Mouse (Mus musculus) MN1 (cell line): Measurements from ENCODE around the gene Card19.

Source experiments
- DNase-seq: peaks from one replicate; pipeline ENCODE4 v3.0.0-alpha.2; 2016; ENCODE audit warnings: low spot score

Card19 gene

DNA sequence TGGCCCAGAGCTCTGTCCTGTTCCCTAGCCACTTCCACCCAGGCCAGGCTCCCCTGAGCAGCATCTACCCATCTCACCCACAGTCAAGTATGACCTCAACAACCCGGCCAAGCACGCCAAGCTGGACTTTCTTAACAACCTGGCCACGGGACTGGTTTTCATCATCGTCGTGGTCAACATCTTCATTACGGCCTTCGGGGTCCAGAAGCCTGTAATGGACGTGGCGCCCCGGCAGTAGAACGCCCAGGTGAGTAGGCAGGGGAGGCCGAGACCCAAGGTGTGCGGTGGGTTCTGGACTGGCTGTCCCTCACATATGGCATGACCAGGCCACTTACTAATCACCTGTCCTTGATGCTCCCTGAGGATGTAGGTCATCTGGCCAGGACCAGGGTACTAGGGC lies 21.0 kb downstream of the Card19 start:
- no peak for DNase-seq

DNA sequence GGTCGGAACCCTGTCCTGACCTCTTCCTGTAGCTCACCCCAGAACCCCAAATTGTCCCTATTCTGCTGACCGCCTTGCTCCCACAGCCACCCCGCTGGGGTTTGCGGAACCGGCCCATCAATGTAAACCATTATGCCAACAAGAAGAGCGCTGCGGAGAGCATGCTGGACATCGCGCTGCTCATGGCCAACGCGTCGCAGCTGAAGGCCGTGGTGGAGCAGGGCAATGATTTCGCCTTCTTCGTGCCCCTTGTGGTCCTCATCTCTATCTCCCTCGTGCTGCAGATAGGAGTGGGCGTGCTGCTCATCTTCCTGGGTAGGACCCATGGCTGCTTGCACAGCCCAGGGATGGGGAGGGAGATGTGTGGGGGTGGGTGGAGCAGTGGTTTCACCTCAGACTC lies 22.2 kb downstream of the Card19 start:
- DNase-seq: no peak

DNA sequence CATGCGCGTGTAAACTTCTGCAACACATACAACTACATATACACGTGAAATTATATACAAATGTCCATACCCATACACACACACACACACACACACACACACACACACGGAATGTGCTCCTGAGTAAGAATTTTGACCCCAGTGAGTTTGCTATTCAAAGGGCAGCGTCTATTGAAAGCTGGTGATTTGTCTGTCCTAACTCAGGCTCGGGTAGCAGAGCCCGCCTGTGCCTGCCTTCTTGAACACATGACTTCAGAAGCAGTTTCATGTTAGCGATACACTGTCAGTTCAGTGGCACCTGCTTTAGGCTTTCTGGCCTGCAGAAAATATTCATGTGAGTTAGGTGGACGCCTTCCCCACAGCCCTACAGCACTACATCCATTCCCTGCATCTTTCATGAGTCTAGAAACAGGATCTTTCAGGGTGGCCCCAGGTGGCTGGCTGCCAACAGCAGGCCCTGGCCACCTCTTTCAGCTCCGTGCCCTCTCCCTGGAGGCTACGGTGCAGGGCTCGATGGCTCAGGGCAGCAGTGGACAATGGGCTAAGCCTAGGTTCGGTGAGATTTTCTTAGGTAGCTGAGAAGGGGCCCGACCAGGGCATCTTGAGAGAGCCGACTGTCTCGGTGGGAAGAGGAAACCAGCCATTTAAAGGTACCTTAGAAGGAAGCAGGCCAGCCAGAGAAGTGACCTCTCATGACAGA lies 23.5 kb downstream of the Card19 start:
- DNase-seq: no peak

DNA sequence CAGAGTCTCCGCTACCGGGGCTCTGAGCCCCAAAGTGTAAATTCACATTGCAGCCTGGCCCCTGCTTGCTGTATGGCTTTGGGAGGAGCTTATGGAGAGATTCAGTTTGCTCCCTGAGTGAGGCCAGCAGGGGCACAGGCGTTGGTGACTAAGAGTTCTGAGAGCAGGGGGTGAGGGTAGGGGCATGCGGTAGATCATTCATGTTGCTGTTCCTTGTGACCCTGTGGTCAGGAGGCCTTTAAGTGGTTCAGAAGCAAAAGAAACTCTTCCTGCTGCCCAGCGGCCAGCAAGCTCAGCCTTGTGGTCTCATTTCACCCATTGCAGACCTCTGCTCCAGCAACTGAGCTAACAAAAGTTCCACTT lies 24.2 kb downstream of the Card19 start:
- DNase-seq: no peak

- no peak for DNase-seq
Observed at GRCm38 (mm10) chr13:49190876-49191672, 24.8 kb downstream of the Card19 start.

- DNase-seq: no peak
Observed at GRCm38 (mm10) chr13:49189970-49190870, 25.6 kb downstream of the Card19 start.

DNA sequence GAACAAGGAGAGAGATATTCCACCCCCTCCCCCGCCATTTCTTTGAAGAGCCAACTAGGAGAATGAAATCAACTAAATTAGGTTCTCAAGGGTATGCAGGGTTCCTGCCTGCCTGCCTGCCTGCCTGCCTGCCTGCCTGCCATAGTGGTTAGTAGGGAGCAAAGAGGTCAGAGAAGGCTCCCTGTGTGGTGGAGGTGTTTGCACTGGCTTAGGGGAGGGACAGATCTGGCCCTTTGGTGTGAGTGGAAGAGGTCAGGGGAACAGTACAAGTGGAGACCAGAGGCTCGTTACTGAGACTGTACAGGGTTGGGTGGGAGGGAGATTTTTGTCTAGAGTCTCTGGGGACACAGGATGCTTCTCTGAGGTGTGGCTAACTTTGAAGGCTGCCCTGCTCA lies 26.9 kb downstream of the Card19 start:
- no peak for DNase-seq

- DNase-seq: peak; percentile 41
Observed at GRCm38 (mm10) chr13:49188219-49188965, 27.4 kb downstream of the Card19 start.

DNA sequence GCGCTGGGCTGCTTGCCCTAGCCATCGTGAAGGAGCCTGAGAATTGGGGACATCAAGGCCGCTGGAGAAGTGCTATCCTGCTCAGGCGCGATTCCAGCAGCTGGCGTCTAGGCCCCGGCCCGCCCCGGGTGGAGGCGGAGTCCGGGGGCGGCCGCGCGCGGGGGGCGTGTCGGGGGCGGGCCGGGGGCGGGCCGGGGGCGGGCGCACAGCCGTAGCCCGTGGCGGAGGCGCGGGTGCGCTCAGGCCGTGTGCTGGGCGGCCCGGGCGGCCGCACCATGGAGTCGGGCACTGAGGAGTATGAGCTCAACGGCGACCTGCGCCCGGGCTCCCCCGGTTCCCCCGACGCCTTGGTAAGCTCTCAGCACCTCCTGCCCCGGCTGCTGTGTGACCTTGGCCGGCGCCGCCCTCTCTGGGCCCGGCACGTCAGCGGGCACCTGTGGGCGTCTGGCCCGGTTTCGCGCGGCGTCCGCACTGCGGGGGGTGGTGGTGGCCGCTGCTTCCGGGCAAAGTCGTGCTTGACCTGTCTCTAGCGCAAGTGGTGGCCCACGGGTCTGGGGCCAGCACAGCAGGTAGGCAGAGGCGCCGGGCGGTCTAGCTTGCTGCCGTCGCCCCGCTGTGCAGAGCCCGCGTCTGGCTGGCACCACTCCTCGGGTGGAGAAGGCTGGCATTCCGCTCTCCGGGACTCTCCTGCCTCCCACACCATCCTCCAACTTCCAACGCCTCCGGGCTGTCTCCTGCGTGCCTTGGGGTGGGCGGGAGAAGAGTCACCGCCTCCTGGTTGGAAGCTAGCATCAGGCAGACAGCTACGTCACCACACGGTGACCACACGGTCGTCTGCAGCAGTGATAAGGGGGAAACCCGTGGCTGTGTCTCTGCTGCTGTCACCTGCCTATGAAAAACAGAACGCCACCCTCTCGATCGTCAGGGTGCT lies 28.3 kb downstream of the Card19 start, which contains the start of gene Ninj1:
Ninj1 (plus strand) TSS at position 198 of the 931 bp plus-strand sequence.
- DNase-seq: peak; percentile 87

DNA sequence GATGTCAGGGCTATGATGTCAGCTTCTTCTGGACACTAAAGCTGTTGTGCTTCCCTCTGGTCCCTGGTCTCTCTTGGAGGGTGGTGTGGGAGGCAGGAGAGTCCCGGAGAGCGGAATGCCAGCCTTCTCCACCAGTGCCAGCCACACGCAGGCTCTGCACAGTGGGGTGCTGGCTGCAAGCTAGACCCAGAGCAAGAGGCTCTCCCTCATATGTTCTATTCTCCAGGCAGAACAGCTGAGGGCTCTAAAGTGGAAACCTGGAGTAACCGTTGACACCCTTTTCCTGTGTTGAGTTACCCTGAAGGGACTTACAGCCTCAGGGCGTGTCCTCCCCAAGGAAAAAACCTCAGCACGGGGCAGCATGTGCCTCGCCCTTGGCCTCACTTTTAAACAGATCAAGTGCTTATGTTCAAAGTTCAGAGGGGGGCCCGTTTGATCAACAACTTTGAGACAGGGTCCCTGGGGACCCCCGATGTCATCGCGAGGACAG lies 29.0 kb downstream of the Card19 start:
- DNase-seq: no peak

GRCm38 (mm10) chr13:49183646-49184045 lies 32.2 kb downstream of the Card19 start:
- no peak for DNase-seq

GRCm38 (mm10) chr13:49183161-49183560 lies 32.7 kb downstream of the Card19 start:
- no peak for DNase-seq

DNA sequence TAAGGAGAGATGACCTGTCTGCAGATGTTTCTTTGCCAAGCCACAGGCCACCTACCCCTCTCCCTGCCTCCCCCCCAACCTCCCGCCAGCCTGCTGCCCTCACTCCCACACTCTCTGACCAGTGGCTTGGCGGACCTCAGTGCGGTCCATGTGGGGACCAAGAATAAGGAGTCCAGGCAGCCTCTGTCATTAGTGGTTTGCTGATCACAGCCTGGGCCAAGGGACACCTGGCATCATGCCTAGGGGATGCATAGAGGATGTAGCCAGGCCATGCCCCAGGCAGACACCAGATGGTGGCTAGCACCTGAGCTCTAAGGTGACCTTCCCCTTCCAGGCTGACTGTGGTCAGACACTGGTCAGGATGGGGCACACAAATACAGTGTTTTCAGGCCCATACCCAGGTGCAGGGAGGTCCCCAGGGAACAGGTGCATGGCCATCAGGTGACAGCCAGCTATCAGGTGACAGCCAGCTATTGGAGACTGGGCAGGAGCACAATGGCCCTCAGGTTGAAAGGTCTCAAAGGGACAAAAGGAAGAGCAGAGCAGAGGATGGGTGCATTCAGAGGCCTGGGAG lies 34.3 kb downstream of the Card19 start:
- DNase-seq: no peak

GRCm38 (mm10) chr13:49180691-49181090 lies 35.1 kb downstream of the Card19 start:
- DNase-seq: no peak

- no peak for DNase-seq
Observed at GRCm38 (mm10) chr13:49180274-49180673, 35.6 kb downstream of the Card19 start.

GRCm38 (mm10) chr13:49178839-49179585 lies 36.8 kb downstream of the Card19 start:
- DNase-seq: peak; percentile 91

- no peak for DNase-seq
Observed at GRCm38 (mm10) chr13:49175509-49175908, 40.3 kb downstream of the Card19 start.

GRCm38 (mm10) chr13:49172971-49173596 lies 42.8 kb downstream of the Card19 start:
- peak; percentile 93 for DNase-seq

DNA sequence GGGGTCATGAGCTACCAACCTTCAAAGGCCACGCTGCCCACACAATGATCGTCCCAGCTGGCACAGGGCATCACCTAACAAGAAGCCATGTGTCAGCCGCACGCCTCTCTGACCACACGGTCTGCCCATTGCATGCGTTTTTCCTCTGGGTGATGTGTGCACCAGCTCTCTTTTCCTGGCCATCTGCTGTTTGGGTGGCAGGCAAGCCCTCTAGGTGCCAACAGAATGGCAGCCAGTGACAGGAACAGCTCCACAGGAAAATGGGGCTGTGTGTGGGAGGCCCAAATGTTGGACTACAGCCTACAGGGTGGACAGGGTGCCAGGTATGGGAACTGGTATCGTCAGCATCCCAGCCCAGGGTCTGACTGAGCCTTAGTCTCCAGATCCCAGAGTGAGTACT lies 43.5 kb downstream of the Card19 start:
- DNase-seq: no peak
